Mouse (Mus musculus) adrenal gland, postnatal 10 days (tissue): ENCODE measurements around the gene Hmgcl. TPM values are rescaled to one million over a fixed set of nuclear protein-coding genes. Genes with fewer than 3 reads are reported as not detected.

ENCODE experiments used
- DNase-seq: peaks from one replicate; pipeline ENCODE4 v3.0.0; 2021; ENCODE audit warnings: mixed read lengths
- long read RNA-seq, 2 experiments: library from polyadenylated mRNA; stranded (forward); transcript quantifications; one replicate each; pipeline ENCODE4 v2.0.0; 2021
- total RNA-seq, 2 experiments: library from RNA; stranded (reverse); gene quantifications; 2 replicates each; pipeline ENCODE4 v1.2.3; 2021

Gene Hmgcl
- 100 to 1,000 TPM in 1 of 2 experiments, 10 to 100 TPM in 1; 84.4 to 108 TPM for total RNA-seq
- long read RNA-seq, experiment 1, transcript Hmgcl-201 (9 exons, 1,418 nt), result major isoform, 370 of 421 reads
- long read RNA-seq, experiment 1, partial matches to known transcripts, result 17 of 421 reads
- long read RNA-seq, experiment 1, other reads (novel, unspliced or antisense), result 33 of 421 reads
- long read RNA-seq, experiment 2, transcript Hmgcl-201 (9 exons, 1,418 nt), result major isoform, 159 of 174 reads
- long read RNA-seq, experiment 2, partial matches to known transcripts, result 2 of 174 reads
- long read RNA-seq, experiment 2, other reads (novel, unspliced or antisense), result 12 of 174 reads

- peak; percentile 98 for DNase-seq
Observed at GRCm38 (mm10) chr4:135946278-135946658, at the start of gene Hmgcl. Hmgcl (plus strand) TSS chr4:135946448.

- DNase-seq, result peak; percentile 55
Observed at GRCm38 (mm10) chr4:135898380-135899049, 47.7 kb upstream of the Hmgcl start.

GRCm38 (mm10) chr4:135899050-135899448 lies 47.2 kb upstream of the Hmgcl start:
- DNase-seq, result no peak

GRCm38 (mm10) chr4:135900008-135900407 lies 46.2 kb upstream of the Hmgcl start:
- DNase-seq, result no peak

- DNase-seq, result no peak
Observed at GRCm38 (mm10) chr4:135902606-135903242, 43.5 kb upstream of the Hmgcl start.

- no peak for DNase-seq
Observed at GRCm38 (mm10) chr4:135904810-135905209, 41.4 kb upstream of the Hmgcl start.

GRCm38 (mm10) chr4:135906633-135907032 lies 39.6 kb upstream of the Hmgcl start:
- no peak for DNase-seq

GRCm38 (mm10) chr4:135909326-135910066 lies 36.8 kb upstream of the Hmgcl start:
- no peak for DNase-seq

GRCm38 (mm10) chr4:135911531-135911930 lies 34.7 kb upstream of the Hmgcl start:
- DNase-seq, result peak; percentile 24

- DNase-seq, result no peak
Observed at GRCm38 (mm10) chr4:135912164-135912563, 34.1 kb upstream of the Hmgcl start.

GRCm38 (mm10) chr4:135912835-135913234 lies 33.4 kb upstream of the Hmgcl start:
- peak; percentile 24 for DNase-seq

- DNase-seq, result no peak
Observed at GRCm38 (mm10) chr4:135913433-135913832, 32.8 kb upstream of the Hmgcl start.

- no peak for DNase-seq
Observed at GRCm38 (mm10) chr4:135918635-135919279, 27.5 kb upstream of the Hmgcl start.

GRCm38 (mm10) chr4:135919280-135919639 lies 27.0 kb upstream of the Hmgcl start:
- no peak for DNase-seq

- DNase-seq, result peak; percentile 97
Observed at GRCm38 (mm10) chr4:135920304-135921241, 25.7 kb upstream of the Hmgcl start, which contains the start of gene Fuca1. Fuca1 (plus strand) TSS chr4:135920735.

- DNase-seq, result peak; percentile 66
Observed at GRCm38 (mm10) chr4:135921257-135922120, 24.8 kb upstream of the Hmgcl start.

GRCm38 (mm10) chr4:135922190-135922589 lies 24.1 kb upstream of the Hmgcl start:
- no peak for DNase-seq

- no peak for DNase-seq
Observed at GRCm38 (mm10) chr4:135924418-135924817, 21.8 kb upstream of the Hmgcl start.

- no peak for DNase-seq
Observed at GRCm38 (mm10) chr4:135925341-135925740, 20.9 kb upstream of the Hmgcl start.
